Mouse (Mus musculus): ENCODE measurements around the gene Msi2.

Msi2 gene

GRCm38 (mm10) chr11:88618005-88618501 is 100.3 kb downstream of the Msi2 start:
- DNase-seq (ENCODE audit: extremely low spot score, low spot score) = no peak

DNA sequence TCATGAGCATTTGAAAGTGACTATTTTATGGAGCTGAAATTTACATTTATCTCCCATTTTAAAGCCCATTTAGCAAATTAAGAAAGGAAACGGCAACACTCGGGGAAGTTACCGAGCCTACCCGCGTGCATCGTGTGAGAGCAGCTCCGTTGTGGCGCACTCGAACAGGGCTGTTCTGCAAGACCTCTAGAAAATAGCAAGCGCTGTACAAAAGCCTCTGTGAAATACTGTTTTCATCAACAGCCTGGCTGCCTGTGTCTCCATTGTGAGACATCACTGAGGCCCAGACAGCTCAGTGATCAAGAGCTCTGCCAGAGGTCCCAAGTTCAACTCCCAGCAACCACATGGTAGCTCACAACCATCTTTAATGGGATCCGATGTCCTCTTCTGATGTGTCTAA is 100.9 kb downstream of the Msi2 start:
- no peak for DNase-seq (ENCODE audit: extremely low spot score, low spot score)

GRCm38 (mm10) chr11:88614527-88615305 is 103.6 kb downstream of the Msi2 start:
- DNase-seq (ENCODE audit: extremely low spot score, low spot score) = no peak

DNA sequence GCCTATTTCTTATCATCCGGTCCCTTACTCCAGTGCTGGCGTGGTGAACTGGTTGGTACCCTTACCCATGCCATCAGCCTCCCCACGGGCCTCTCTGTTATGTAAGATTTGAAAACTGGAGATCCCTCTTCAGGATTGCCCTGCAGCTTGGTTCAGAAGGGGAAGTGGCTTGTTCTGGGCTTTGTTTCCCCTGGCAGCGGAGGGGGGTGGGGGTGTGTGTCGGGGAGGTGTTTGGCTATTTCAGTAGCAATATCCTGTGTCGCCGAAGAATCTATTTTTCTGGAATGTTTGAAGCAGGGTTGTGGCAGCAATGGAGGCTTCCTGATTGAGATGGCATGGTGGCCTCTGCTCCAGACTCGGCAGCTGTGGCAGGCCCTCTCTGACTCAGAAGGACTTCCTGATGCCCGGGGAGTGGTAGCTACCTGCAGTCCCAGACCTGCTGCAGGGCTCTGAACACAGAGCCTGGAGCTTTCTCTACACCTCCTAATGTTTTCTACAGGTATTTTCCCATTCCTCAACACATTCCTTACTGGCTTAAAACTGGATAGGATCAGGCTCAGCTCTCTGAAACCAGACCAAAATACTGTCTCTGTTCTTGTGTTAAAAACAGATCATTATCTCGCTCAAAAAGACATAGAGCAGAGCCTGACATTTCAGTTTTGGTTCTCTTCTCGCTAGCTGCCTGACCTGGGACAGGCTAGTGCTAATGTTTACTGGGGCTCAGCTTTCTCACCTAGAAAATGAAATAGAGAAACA is 104.4 kb downstream of the Msi2 start:
- DNase-seq (ENCODE audit: extremely low spot score, low spot score) = no peak

DNA sequence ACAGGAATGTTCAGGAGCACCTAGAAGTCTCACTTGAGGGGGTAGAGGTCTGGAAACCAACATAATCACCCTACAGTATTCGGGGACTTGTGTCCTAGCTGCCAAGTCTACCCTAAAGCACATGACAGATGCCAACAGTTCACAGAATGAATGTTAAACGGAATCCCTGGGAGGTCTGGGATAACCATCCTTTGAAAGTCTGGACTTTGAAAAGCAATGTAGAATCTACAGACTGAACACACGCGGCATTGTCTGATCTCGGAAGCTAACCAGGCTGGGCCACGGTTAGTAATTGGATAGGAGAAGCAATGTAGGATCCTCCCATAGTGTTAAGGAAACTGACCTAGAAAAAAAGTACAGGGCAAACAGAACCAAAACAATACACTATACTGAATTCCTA is 105.3 kb downstream of the Msi2 start:
- no peak for DNase-seq (ENCODE audit: extremely low spot score, low spot score)

GRCm38 (mm10) chr11:88612141-88612540 is 106.2 kb downstream of the Msi2 start:
- DNase-seq (ENCODE audit: extremely low spot score, low spot score) = no peak

GRCm38 (mm10) chr11:88610809-88611208 is 107.5 kb downstream of the Msi2 start:
- DNase-seq (ENCODE audit: extremely low spot score, low spot score) = no peak

- DNase-seq (ENCODE audit: extremely low spot score, low spot score) = no peak
Observed at GRCm38 (mm10) chr11:88610112-88610511, 108.2 kb downstream of the Msi2 start.

DNA sequence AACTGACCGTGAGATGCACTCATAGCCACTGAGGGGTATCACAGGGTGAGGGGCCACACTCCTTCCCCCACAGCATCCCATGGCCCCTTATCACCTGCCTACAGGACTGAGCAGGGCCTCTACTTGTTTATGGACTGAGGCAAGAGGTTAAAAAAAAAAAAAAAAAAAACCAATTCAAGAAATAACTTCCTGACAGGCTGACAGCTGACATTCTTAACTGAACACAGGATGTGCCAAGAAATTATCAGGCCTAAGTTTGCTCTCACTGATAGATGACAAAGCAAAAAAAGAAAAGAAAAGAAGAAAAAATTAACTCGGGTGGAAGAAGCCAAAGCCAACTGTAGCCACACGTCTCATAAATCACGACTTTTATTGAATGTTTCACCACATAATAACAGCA is 109.7 kb downstream of the Msi2 start:
- DNase-seq (ENCODE audit: extremely low spot score, low spot score) = no peak

- no peak for DNase-seq (ENCODE audit: extremely low spot score, low spot score)
Observed at GRCm38 (mm10) chr11:88607725-88608383, 110.5 kb downstream of the Msi2 start.

- no peak for DNase-seq (ENCODE audit: extremely low spot score, low spot score)
Observed at GRCm38 (mm10) chr11:88605771-88606170, 112.5 kb downstream of the Msi2 start.

- no peak for DNase-seq (ENCODE audit: extremely low spot score, low spot score)
Observed at GRCm38 (mm10) chr11:88605098-88605525, 113.2 kb downstream of the Msi2 start.

DNA sequence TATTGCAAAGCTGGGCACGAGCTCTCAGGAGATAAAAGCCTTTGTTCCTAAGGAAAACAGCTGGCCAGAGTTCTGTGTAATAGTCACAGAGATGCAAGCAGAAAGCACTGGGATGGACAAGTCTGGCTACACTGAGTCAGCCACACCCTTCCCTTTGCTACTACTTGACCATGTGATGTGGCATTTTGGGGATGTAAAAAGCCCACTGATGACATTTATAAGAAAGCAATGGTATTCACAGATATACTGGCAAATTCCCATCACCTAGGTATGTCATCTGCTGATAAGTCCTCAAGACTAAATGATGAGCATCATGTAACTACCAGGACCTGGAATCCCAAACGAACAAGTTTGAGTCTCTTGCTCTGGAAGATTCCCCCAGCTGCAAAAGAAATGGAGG is 113.7 kb downstream of the Msi2 start:
- no peak for DNase-seq (ENCODE audit: extremely low spot score, low spot score)

DNA sequence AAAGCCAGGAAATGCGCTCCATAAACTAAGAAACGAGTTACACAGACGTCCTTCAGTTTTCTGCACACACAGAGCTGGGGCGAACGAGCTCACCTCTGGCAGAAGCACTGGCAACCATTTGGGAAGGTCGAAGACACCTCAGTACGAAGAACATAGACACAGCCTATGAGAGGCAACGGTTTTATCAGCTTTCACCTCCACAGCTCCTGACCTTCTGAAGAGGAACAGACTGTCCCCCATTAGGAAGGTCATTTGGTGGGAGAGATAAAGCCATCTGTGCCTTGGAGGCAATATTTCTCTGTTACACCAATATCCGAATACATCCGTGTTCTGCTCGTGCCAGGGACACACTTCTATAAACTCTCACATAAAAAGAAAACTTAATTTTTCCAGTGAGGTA is 114.9 kb downstream of the Msi2 start:
- DNase-seq (ENCODE audit: extremely low spot score, low spot score) = no peak

DNA sequence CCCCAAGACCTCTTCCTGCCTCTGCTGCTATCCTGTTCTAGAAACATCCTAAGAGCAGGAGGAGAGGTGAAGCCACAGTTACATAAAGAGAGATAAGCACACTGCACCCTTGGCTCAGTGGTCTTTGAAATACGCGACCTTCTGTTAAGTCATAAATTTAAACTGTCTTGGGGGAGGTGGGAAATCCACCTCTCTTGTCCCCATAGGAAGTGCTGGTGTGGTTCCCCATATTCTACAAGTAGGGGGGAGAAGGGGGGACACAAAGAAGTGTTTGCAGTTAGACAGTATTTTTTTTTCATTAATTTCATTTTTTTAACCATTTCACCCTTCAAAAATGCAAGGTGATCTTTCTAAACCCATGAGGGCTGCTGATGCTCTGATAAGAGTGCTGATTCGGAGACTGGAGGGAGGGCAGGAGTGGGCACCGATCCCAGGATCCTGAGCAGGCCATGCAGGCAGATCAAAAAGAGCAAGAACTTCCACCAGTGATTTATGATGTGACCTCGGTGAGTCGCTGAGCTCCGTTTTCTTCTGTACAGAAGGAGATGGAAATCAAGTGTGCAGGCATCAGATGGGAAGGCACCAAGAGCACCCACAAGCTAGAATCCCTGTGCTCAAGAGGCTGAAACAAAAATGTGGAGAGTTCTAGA is 115.7 kb downstream of the Msi2 start:
- no peak for DNase-seq (ENCODE audit: extremely low spot score, low spot score)

GRCm38 (mm10) chr11:88600194-88600593 is 118.1 kb downstream of the Msi2 start:
- no peak for DNase-seq (ENCODE audit: extremely low spot score, low spot score)

GRCm38 (mm10) chr11:88599332-88600130 is 118.8 kb downstream of the Msi2 start:
- no peak for DNase-seq (ENCODE audit: extremely low spot score, low spot score)

- no peak for DNase-seq (ENCODE audit: extremely low spot score, low spot score)
Observed at GRCm38 (mm10) chr11:88598848-88599175, 119.5 kb downstream of the Msi2 start.

GRCm38 (mm10) chr11:88598150-88598847 is 120.0 kb downstream of the Msi2 start:
- DNase-seq (ENCODE audit: extremely low spot score, low spot score) = no peak

DNA sequence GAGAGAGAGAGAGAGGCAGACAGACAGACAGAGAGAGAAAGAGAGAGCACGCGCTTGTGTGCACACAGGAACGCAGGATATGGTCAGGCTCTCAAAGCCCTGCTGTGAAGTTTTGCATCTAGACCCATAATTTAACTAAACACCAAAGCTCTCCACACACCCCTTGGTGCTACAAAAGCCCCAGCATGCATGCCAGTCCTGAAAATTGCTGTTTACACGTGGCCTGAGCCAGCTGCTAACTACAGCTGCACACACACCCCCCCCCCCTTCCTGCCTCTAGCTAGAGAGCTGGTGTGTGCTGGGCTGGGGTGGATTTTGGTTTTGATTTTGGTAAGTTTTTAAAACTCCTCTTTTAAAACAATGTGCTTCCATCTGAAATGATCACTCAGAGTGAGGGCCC is 122.7 kb downstream of the Msi2 start:
- no peak for DNase-seq (ENCODE audit: extremely low spot score, low spot score)
